Mouse (Mus musculus) stomach, embryonic 14.5 days (tissue): ENCODE measurements at regions not wholly inside any gene's neighbourhood (a gene's known extent, or its start where the extent isn't known, plus 50 kb on each side); places are given as distances from the start of the nearest gene placed in this dataset.
"Not testable (repeated sequence)": the region's sequence is repeated elsewhere in the genome, so short reads cannot be mapped to it uniquely, and the experiment has no call there.

ENCODE experiments used
- ATAC-seq: fragments of 200-750 bp; cut with Nextera tagmentation; 2 replicates; pipeline ENCODE4 v1.8.0; 2017; ENCODE audit warnings: low read depth, moderate TSS enrichment; ENCODE audit not compliant: insufficient number of reproducible peaks, insufficient read depth, low FRiP score
- H3K27ac ChIP-seq: fragments of 300-500 bp; sonication (generic); 2 replicates; pipeline ENCODE4 v1.5.1; 2014; ENCODE audit warnings: mild to moderate bottlenecking, low read length, moderate library complexity, mixed read lengths
- H3K27me3 ChIP-seq: fragments of 300-500 bp; sonication (generic); 2 replicates; pipeline ENCODE4 v1.6.1; 2014; ENCODE audit warnings: low read length, control low read depth, mixed read lengths; ENCODE audit not compliant: control insufficient read depth, insufficient read depth
- H3K36me3 ChIP-seq: fragments of 300-500 bp; sonication (generic); 2 replicates; pipeline ENCODE4 v1.6.1; 2014; ENCODE audit warnings: mild to moderate bottlenecking, control low read depth, low read length, moderate library complexity, mixed read lengths; ENCODE audit not compliant: control insufficient read depth, insufficient read depth
- H3K4me1 ChIP-seq: fragments of 300-500 bp; sonication (generic); 2 replicates; pipeline ENCODE4 v1.6.1; 2014; ENCODE audit warnings: low read length, control low read depth, mixed read lengths; ENCODE audit not compliant: control insufficient read depth, insufficient read depth
- H3K4me2 ChIP-seq: fragments of 300-500 bp; sonication (generic); replicated peaks from 2 replicates; pipeline ENCODE4 v1.6.1; 2014; ENCODE audit warnings: low read depth, low read length, control low read depth
- H3K4me3 ChIP-seq: fragments of 300-500 bp; sonication (generic); 2 replicates; pipeline ENCODE4 v1.5.1; 2014; ENCODE audit warnings: low read depth, low read length, control low read depth
- H3K9ac ChIP-seq: fragments of 300-500 bp; sonication (generic); replicated peaks from 2 replicates; pipeline ENCODE4 v1.6.1; 2014; ENCODE audit warnings: low read depth, mild to moderate bottlenecking, control low read depth, low read length, moderate library complexity, mixed read lengths
- H3K9me3 ChIP-seq: fragments of 300-500 bp; sonication (generic); 2 replicates; pipeline ENCODE4 v1.6.1; 2016; ENCODE audit warnings: low read depth, low read length, control low read depth; ENCODE audit not compliant: control insufficient read depth
- whole genome bisulfite sequencing: fragments of 180-500 bp; shearing (Covaris S2); extraction: QIAGEN DNeasy Blood & Tissue Kit; methylation state at CpG from one replicate; pipeline ENCODE4 v1.1.7; 2014; 5-methylcytosine and 5-hydroxymethylcytosine counted together

GRCm38 (mm10) chr14:89922316-89922715, 1451.1 kb upstream of the Pcdh20 start:
- Histone ChIP-seq H3K4me2 (no peak overlapping the region), H3K4me3 (no peak overlapping the region), H3K36me3 (no peaks in the 10 kb centered on the region), H3K9me3 (no peaks in the 10 kb centered on the region), H3K4me1 (no peaks in the 10 kb centered on the region), H3K27ac (no peak overlapping the region), H3K27me3 (no peaks in the 10 kb centered on the region), H3K9ac (no peak overlapping the region)
- ATAC-seq = no peak
- WGBS = 74% methylated on average over 1 of the region's 1 CpGs

GRCm38 (mm10) chr14:89920586-89920985, 1449.4 kb upstream of the Pcdh20 start:
- 0% methylated on average over 1 of the region's 1 CpGs for WGBS
- not testable (repeated sequence) for ATAC-seq

DNA sequence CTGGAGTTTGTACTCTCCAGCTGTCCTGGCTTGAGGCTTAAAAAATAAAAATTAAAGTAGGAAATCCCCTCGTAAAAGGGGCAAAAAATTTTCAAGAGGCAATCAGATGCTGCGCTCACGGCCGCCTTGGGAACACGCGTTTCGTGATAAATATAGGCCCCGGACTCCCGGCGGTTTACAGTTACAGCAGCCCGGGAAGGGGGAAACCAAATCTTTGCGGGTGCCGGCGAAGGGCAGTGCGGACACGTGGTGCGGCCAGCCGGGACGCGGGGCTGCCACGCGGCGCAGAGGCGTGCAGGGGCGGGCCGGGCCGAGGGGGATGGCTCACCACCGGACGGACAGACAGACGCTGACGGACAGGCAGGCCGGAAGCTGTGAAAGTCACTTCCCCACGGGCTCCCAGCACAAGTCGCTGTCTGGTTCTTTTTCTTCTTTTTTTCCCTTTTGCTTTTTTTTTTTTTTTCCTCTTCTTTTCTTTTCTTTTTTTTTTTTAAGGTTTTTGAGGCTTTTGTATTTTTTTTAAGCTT, 1427.6 kb upstream of the Pcdh20 start:
- not testable (repeated sequence) for H3K36me3 ChIP-seq
- WGBS = 80% methylated on average over 25 of the region's 34 CpGs
- ATAC-seq = peak; percentile 63; the same call in 1 of the 2 replicates

More at GRCm38 (mm10) chr14:89920586-89920985, 1449.4 kb upstream of the Pcdh20 start:
- not testable (repeated sequence) for H3K9ac ChIP-seq, H3K4me3 ChIP-seq, H3K4me2 ChIP-seq, H3K4me1 ChIP-seq, H3K9me3 ChIP-seq, H3K27ac ChIP-seq, H3K27me3 ChIP-seq, H3K36me3 ChIP-seq

DNA sequence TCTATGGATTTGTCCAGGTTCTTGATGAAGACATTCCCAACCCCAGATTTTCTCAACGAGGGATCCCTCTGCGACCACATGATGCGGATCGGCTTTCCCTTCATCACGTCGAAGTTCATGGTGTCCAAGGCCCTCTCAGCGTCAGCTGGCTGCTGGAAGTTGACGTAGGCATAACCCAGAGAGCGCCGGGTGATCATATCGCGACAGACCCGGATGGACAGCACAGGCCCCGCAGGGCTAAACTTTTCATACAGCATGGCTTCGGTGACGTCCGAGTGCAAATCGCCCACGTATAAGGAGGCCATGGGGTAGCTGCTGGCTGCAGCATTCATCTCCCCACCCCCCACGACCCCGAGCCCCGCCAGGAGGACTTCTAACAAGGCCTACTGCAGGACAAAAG, 1426.9 kb upstream of the Pcdh20 start:
- not testable (repeated sequence) for ATAC-seq, H3K9me3 ChIP-seq, H3K4me3 ChIP-seq, H3K27me3 ChIP-seq, H3K9ac ChIP-seq, H3K4me1 ChIP-seq, H3K27ac ChIP-seq, H3K4me2 ChIP-seq, H3K36me3 ChIP-seq
- 94% methylated on average over 14 of the region's 22 CpGs for WGBS

More for the DNA sequence above, 1427.6 kb upstream of the Pcdh20 start:
- not testable (repeated sequence) for H3K4me3 ChIP-seq, H3K9ac ChIP-seq, H3K27ac ChIP-seq, H3K4me1 ChIP-seq, H3K9me3 ChIP-seq, H3K27me3 ChIP-seq, H3K4me2 ChIP-seq

DNA sequence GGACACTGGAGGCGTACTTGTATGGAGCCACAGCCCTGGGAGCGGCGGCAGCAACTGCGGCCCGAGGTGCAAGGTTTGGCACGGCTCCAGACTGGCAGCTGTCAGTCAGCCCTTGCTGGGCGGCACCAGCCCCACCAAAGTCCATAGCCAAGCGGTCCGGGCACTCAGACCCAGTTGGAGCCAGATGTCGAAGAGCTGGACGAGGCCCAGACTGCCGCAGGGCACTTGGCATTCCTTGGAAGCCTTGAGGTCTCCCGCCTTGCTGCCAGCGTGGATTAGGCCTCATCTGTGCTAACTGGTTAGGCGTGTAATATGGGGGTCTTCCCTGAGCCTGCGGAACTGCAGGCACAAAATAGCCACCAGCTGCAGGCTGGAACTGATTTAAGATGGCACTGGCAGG, 1425.7 kb upstream of the Pcdh20 start:
- ATAC-seq, H3K4me1 ChIP-seq, H3K27me3 ChIP-seq, H3K27ac ChIP-seq, H3K4me2 ChIP-seq, H3K9me3 ChIP-seq, H3K36me3 ChIP-seq, H3K4me3 ChIP-seq, H3K9ac ChIP-seq: not testable (repeated sequence)
- WGBS = 64% methylated on average over 16 of the region's 16 CpGs
